In genomic region chr9:109039681-109040080, GRCm38 (mm10) we compare ENCODE assay signal across 9 mouse cellular contexts. TPM values are rescaled to one million over a fixed set of nuclear protein-coding genes. Genes with fewer than 3 reads are reported as not detected.
DNase-seq lines count a peak whose midpoint lies in the region; ATAC-seq lines count a peak whose summit lies in the region.
"Had no signal": no experiment of that assay in that cellular context is flagged by ENCODE, and none has a peak within 500 bp of the region (broad histone marks: within the 10 kb centered on the region; RNA-seq: fewer than 3 reads in every experiment).

No protein-coding gene starts in this region.

- no peak for ATAC-seq in hindbrain, embryonic 16.5 days
- ATAC-seq in neural tube, embryonic 12.5 days (ENCODE audit: low FRiP score, low read depth), result no peak
- ATAC-seq in activated CD4-positive, CD25-positive, alpha-beta regulatory T cell, adult 4 months, result no peak

- peaks cover 32% of the 10 kb centered on the region for H3K4me1 ChIP-seq in hindbrain, embryonic 10.5 days (replicated peaks)
- H3K4me1 ChIP-seq in hindbrain, embryonic 16.5 days (ENCODE audit: control insufficient read depth, insufficient read depth, low read depth, low read length), result peaks cover 5% of the 10 kb centered on the region; the same call in 1 of the 2 replicates
- H3K4me1 ChIP-seq in neural tube, embryonic 12.5 days, result peaks cover 6% of the 10 kb centered on the region; the same call in 1 of the 2 replicates
- H3K4me1 ChIP-seq in limb, embryonic 10.5 days, result peaks cover 37% of the 10 kb centered on the region

- no peaks in the 10 kb centered on the region for H3K36me3 ChIP-seq in hindbrain, embryonic 10.5 days
- no peaks in the 10 kb centered on the region for H3K36me3 ChIP-seq in hindbrain, embryonic 16.5 days (ENCODE audit: control insufficient read depth, insufficient read depth, low read length)
- H3K36me3 ChIP-seq in neural tube, embryonic 12.5 days, result no peaks in the 10 kb centered on the region
- no peaks in the 10 kb centered on the region for H3K36me3 ChIP-seq in limb, embryonic 10.5 days
- H3K36me3 ChIP-seq: neural tube, embryonic 13.5 days had no signal

- no peaks in the 10 kb centered on the region for H3K9me3 ChIP-seq in hindbrain, embryonic 10.5 days
- no peaks in the 10 kb centered on the region for H3K9me3 ChIP-seq in hindbrain, embryonic 16.5 days (ENCODE audit: control insufficient read depth, low read length)
- H3K9me3 ChIP-seq in neural tube, embryonic 12.5 days, result no peaks in the 10 kb centered on the region
- H3K9me3 ChIP-seq in limb, embryonic 10.5 days (replicated peaks), result no peaks in the 10 kb centered on the region
- H3K9me3 ChIP-seq: G1E; neural tube, embryonic 13.5 days had no signal

- H3K9ac ChIP-seq in hindbrain, embryonic 16.5 days (ENCODE audit: low read depth, low read length), result no peak overlapping the region
- H3K9ac ChIP-seq in neural tube, embryonic 12.5 days, result no peak overlapping the region

- peaks cover 17% of the 10 kb centered on the region; the same call in 1 of the 2 replicates for H3K27me3 ChIP-seq in hindbrain, embryonic 10.5 days (ENCODE audit: insufficient read depth, poor library complexity, severe bottlenecking)
- H3K27me3 ChIP-seq in hindbrain, embryonic 16.5 days (replicated peaks; ENCODE audit: control insufficient read depth, insufficient read depth, low read length), result no peaks in the 10 kb centered on the region
- no peaks in the 10 kb centered on the region; the same call in 1 of the 2 replicates for H3K27me3 ChIP-seq in neural tube, embryonic 12.5 days (replicated peaks)
- no peaks in the 10 kb centered on the region for H3K27me3 ChIP-seq in limb, embryonic 10.5 days (ENCODE audit: low read depth, poor library complexity, severe bottlenecking)

- WGBS in hindbrain, embryonic 10.5 days, result 80% methylated on average over 4 of the region's 4 CpGs
- 83% methylated on average over 4 of the region's 4 CpGs for WGBS in hindbrain, embryonic 16.5 days
- WGBS in neural tube, embryonic 12.5 days, result 82% methylated on average over 4 of the region's 4 CpGs
- 85% methylated on average over 4 of the region's 4 CpGs for WGBS in limb, embryonic 10.5 days

- H3K4me3 ChIP-seq in hindbrain, embryonic 10.5 days, result peak overlapping the region; percentile 75; the same call in 1 of the 2 replicates
- no peak overlapping the region for H3K4me3 ChIP-seq in hindbrain, embryonic 16.5 days (ENCODE audit: low read length)
- no peak overlapping the region for H3K4me3 ChIP-seq in neural tube, embryonic 12.5 days
- H3K4me3 ChIP-seq in limb, embryonic 10.5 days, result no peak overlapping the region

- DNase-seq in hindbrain, embryonic 10.5 days (ENCODE audit: low spot score), result no peak
- DNase-seq in neural tube, embryonic 10.5 days (ENCODE audit: extremely low spot score, low spot score), result no peak
- DNase-seq in limb, embryonic 10.5 days (ENCODE audit: low spot score), result no peak
- no peak for DNase-seq in right cerebral cortex, adult 2 months (ENCODE audit: low spot score in 2 of 2)

- no peak overlapping the region for H3K27ac ChIP-seq in hindbrain, embryonic 10.5 days
- H3K27ac ChIP-seq in hindbrain, embryonic 16.5 days (ENCODE audit: low read depth, low read length), result no peak overlapping the region
- H3K27ac ChIP-seq in neural tube, embryonic 12.5 days, result no peak overlapping the region
- 0 out of 2 replicates have a peak overlapping the region, but pooled peaks have one; percentile 92 for H3K27ac ChIP-seq in limb, embryonic 10.5 days
- H3K27ac ChIP-seq: neural tube, embryonic 13.5 days had no signal

- no peak overlapping the region for H3K4me2 ChIP-seq in hindbrain, embryonic 16.5 days (ENCODE audit: low read length)
- H3K4me2 ChIP-seq in neural tube, embryonic 12.5 days (replicated peaks), result peak overlapping the region; percentile 93; the same call in 1 of the 2 replicates

RNA-seq across cellular contexts. Expression of gene Shisa5, which starts 1.3 kb away (rescaled TPM):
- 38.8 and 43.6 TPM in 2 replicates for polyA plus RNA-seq in hindbrain, embryonic 10.5 days (2016; fragmentation: Nextera tagmentation; extraction: Ambion mirVana)
- 83.2 and 87.5 TPM in 2 replicates for polyA plus RNA-seq in hindbrain, embryonic 16.5 days (2015; fragmentation: Nextera tagmentation; extraction: Ambion mirVana)
- polyA plus RNA-seq in neural tube, embryonic 12.5 days (2016; fragmentation: Nextera tagmentation; extraction: Ambion mirVana), result 44.4 and 45.0 TPM in 2 replicates
- 36.1 and 44.4 TPM in 2 replicates for polyA plus RNA-seq in limb, embryonic 10.5 days (2016; fragmentation: Nextera tagmentation; extraction: Ambion mirVana)
- 1,000 to 10,000 TPM; 2,345 to 2,363 TPM for polyA plus RNA-seq in activated CD4-positive, CD25-positive, alpha-beta regulatory T cell, adult 4 months (2017; shearing (Covaris generic))

RNA-seq across cellular contexts. Expression of gene Trex1, which starts 19.9 kb away (rescaled TPM):
- polyA plus RNA-seq in hindbrain, embryonic 10.5 days (2016; fragmentation: Nextera tagmentation; extraction: Ambion mirVana), result 8.1 and 11.3 TPM in 2 replicates
- polyA plus RNA-seq in hindbrain, embryonic 16.5 days (2015; fragmentation: Nextera tagmentation; extraction: Ambion mirVana), result 13.6 and 14.2 TPM in 2 replicates
- 8.9 and 10.6 TPM in 2 replicates for polyA plus RNA-seq in neural tube, embryonic 12.5 days (2016; fragmentation: Nextera tagmentation; extraction: Ambion mirVana)
- 7.5 and 9.4 TPM in 2 replicates for polyA plus RNA-seq in limb, embryonic 10.5 days (2016; fragmentation: Nextera tagmentation; extraction: Ambion mirVana)
- 10 to 100 TPM; 36.6 to 42.8 TPM for polyA plus RNA-seq in activated CD4-positive, CD25-positive, alpha-beta regulatory T cell, adult 4 months (2017; shearing (Covaris generic))

RNA-seq across cellular contexts. Expression of gene Atrip, which starts 34.2 kb away (rescaled TPM):
- polyA plus RNA-seq in hindbrain, embryonic 10.5 days (2016; fragmentation: Nextera tagmentation; extraction: Ambion mirVana), result 30.5 and 32.1 TPM in 2 replicates
- polyA plus RNA-seq in hindbrain, embryonic 16.5 days (2015; fragmentation: Nextera tagmentation; extraction: Ambion mirVana), result 30.0 and 31.8 TPM in 2 replicates
- 29.8 and 30.1 TPM in 2 replicates for polyA plus RNA-seq in neural tube, embryonic 12.5 days (2016; fragmentation: Nextera tagmentation; extraction: Ambion mirVana)
- polyA plus RNA-seq in limb, embryonic 10.5 days (2016; fragmentation: Nextera tagmentation; extraction: Ambion mirVana), result 35.3 and 36.8 TPM in 2 replicates
- polyA plus RNA-seq in activated CD4-positive, CD25-positive, alpha-beta regulatory T cell, adult 4 months (2017; shearing (Covaris generic)), result 10 to 100 TPM; 15.3 to 16.3 TPM

RNA-seq across cellular contexts. Expression of gene Ccdc51, which starts 42.6 kb away (rescaled TPM):
- polyA plus RNA-seq in hindbrain, embryonic 10.5 days (2016; fragmentation: Nextera tagmentation; extraction: Ambion mirVana), result 14.4 and 16.1 TPM in 2 replicates
- 12.5 and 13.1 TPM in 2 replicates for polyA plus RNA-seq in hindbrain, embryonic 16.5 days (2015; fragmentation: Nextera tagmentation; extraction: Ambion mirVana)
- 14.5 and 15.0 TPM in 2 replicates for polyA plus RNA-seq in neural tube, embryonic 12.5 days (2016; fragmentation: Nextera tagmentation; extraction: Ambion mirVana)
- polyA plus RNA-seq in limb, embryonic 10.5 days (2016; fragmentation: Nextera tagmentation; extraction: Ambion mirVana), result 13.6 and 14.1 TPM in 2 replicates
- 10 to 100 TPM; 10.9 to 12.4 TPM for polyA plus RNA-seq in activated CD4-positive, CD25-positive, alpha-beta regulatory T cell, adult 4 months (2017; shearing (Covaris generic))

RNA-seq across cellular contexts. Expression of gene Tma7, which starts 42.7 kb away (rescaled TPM):
- 758 and 785 TPM in 2 replicates for polyA plus RNA-seq in hindbrain, embryonic 10.5 days (2016; fragmentation: Nextera tagmentation; extraction: Ambion mirVana)
- polyA plus RNA-seq in hindbrain, embryonic 16.5 days (2015; fragmentation: Nextera tagmentation; extraction: Ambion mirVana), result 586 and 663 TPM in 2 replicates
- polyA plus RNA-seq in neural tube, embryonic 12.5 days (2016; fragmentation: Nextera tagmentation; extraction: Ambion mirVana), result 739 and 773 TPM in 2 replicates
- polyA plus RNA-seq in limb, embryonic 10.5 days (2016; fragmentation: Nextera tagmentation; extraction: Ambion mirVana), result 805 and 864 TPM in 2 replicates
- polyA plus RNA-seq in activated CD4-positive, CD25-positive, alpha-beta regulatory T cell, adult 4 months (2017; shearing (Covaris generic)), result 100 to 1,000 TPM; 726 to 879 TPM

Comparison
In these comparisons a context has a peak if more than half of its experiments do, and no peak if none do; other contexts are left out.
1. RNA of gene Shisa5, which starts 1.3 kb away (polyA plus RNA-seq): 2,345 to 2,363 TPM in activated CD4-positive, CD25-positive, alpha-beta regulatory T cell, adult 4 months; 83.2 to 87.5 TPM in hindbrain, embryonic 16.5 days, 44.4 to 45.0 TPM in neural tube, embryonic 12.5 days, 36.1 to 44.4 TPM in limb, embryonic 10.5 days and 38.8 to 43.6 TPM in hindbrain, embryonic 10.5 days; every median in the first group is over 10 times any median in the second.